Mouse (Mus musculus): ENCODE results near the gene Macrod1. TPM values are rescaled to one million over a fixed set of nuclear protein-coding genes. Genes with fewer than 3 reads are reported as not detected.

Macrod1 gene
- total RNA-seq, 2 experiments from 2014 or later: 16.4 to 22.0 TPM

GRCm38 (mm10) chr19:7187157-7187556 is 130.5 kb downstream of the Macrod1 start:
- no peak for DNase-seq (ENCODE audit: extremely low spot score in 1 of 2, low spot score in 1 of 2)

GRCm38 (mm10) chr19:7189026-7189425 is 132.4 kb downstream of the Macrod1 start:
- DNase-seq (ENCODE audit: extremely low spot score in 1 of 2, low spot score in 1 of 2): no peak

GRCm38 (mm10) chr19:7190986-7191385 is 134.4 kb downstream of the Macrod1 start:
- DNase-seq (ENCODE audit: extremely low spot score in 1 of 2, low spot score in 1 of 2): no peak

- no peak for DNase-seq (ENCODE audit: extremely low spot score in 1 of 2, low spot score in 1 of 2)
Observed at GRCm38 (mm10) chr19:7191639-7192038, 135.0 kb downstream of the Macrod1 start.

GRCm38 (mm10) chr19:7192561-7192967 is 136.0 kb downstream of the Macrod1 start:
- DNase-seq (ENCODE audit: extremely low spot score in 1 of 2, low spot score in 1 of 2): no peak

- peak; percentile 68 to 75 for DNase-seq (ENCODE audit: extremely low spot score in 1 of 2, low spot score in 1 of 2)
Observed at GRCm38 (mm10) chr19:7195900-7196728, 139.5 kb downstream of the Macrod1 start.

GRCm38 (mm10) chr19:7196741-7197270 is 140.2 kb downstream of the Macrod1 start:
- no peak for DNase-seq (ENCODE audit: extremely low spot score in 1 of 2, low spot score in 1 of 2)

GRCm38 (mm10) chr19:7197445-7197844 is 140.8 kb downstream of the Macrod1 start:
- DNase-seq (ENCODE audit: extremely low spot score in 1 of 2, low spot score in 1 of 2): no peak

- no peak for DNase-seq (ENCODE audit: extremely low spot score in 1 of 2, low spot score in 1 of 2)
Observed at GRCm38 (mm10) chr19:7199089-7199488, 142.5 kb downstream of the Macrod1 start.

GRCm38 (mm10) chr19:7200427-7200826 is 143.8 kb downstream of the Macrod1 start:
- no peak for DNase-seq (ENCODE audit: extremely low spot score in 1 of 2, low spot score in 1 of 2)

GRCm38 (mm10) chr19:7204898-7205297 is 148.3 kb downstream of the Macrod1 start:
- DNase-seq (ENCODE audit: extremely low spot score in 1 of 2, low spot score in 1 of 2): no peak

GRCm38 (mm10) chr19:7205326-7205725 is 148.7 kb downstream of the Macrod1 start:
- DNase-seq (ENCODE audit: extremely low spot score in 1 of 2, low spot score in 1 of 2): no peak

- DNase-seq (ENCODE audit: extremely low spot score in 1 of 2, low spot score in 1 of 2): peak; percentile 79 to 84
Observed at GRCm38 (mm10) chr19:7205753-7206736, 149.4 kb downstream of the Macrod1 start, which contains the start of gene Otub1. Gene Otub1, minus strand, starts transcription at chr19:7206316.

GRCm38 (mm10) chr19:7209907-7210646 is 153.5 kb downstream of the Macrod1 start:
- DNase-seq (ENCODE audit: extremely low spot score in 1 of 2, low spot score in 1 of 2): no peak

GRCm38 (mm10) chr19:7212216-7212615 is 155.6 kb downstream of the Macrod1 start:
- no peak for DNase-seq (ENCODE audit: extremely low spot score in 1 of 2, low spot score in 1 of 2)

- DNase-seq (ENCODE audit: extremely low spot score in 1 of 2, low spot score in 1 of 2): no peak
Observed at GRCm38 (mm10) chr19:7213010-7213409, 156.4 kb downstream of the Macrod1 start.

- DNase-seq (ENCODE audit: extremely low spot score in 1 of 2, low spot score in 1 of 2): no peak
Observed at GRCm38 (mm10) chr19:7214484-7214883, 157.9 kb downstream of the Macrod1 start.

GRCm38 (mm10) chr19:7217162-7217925 is 160.7 kb downstream of the Macrod1 start, which contains the start of gene Cox8a:
Gene Cox8a, minus strand, starts transcription at chr19:7217616.
- DNase-seq (ENCODE audit: extremely low spot score in 1 of 2, low spot score in 1 of 2): peak; percentile 86 to 88

GRCm38 (mm10) chr19:7217926-7218267 is 161.3 kb downstream of the Macrod1 start:
- no peak for DNase-seq (ENCODE audit: extremely low spot score in 1 of 2, low spot score in 1 of 2)

Data from layer of hippocampus, postnatal 25 days (tissue).